Mouse (Mus musculus) urinary bladder, adult 2 months (tissue): ENCODE results near the gene Tmem176a. TPM values are rescaled to one million over a fixed set of nuclear protein-coding genes. Genes with fewer than 3 reads are reported as not detected.

Experiments used
- DNase-seq: peaks from one replicate; pipeline ENCODE4 v3.0.0; 2022; ENCODE audit warnings: low spot score
- polyA plus RNA-seq: library from polyadenylated mRNA; depleted of rRNA; stranded (reverse); fragments of >200 nt; gene quantifications from 2 replicates; pipeline ENCODE4 v1.2.3, GENCODE M21; 2012; rRNA removed

Tmem176a gene
- polyA plus RNA-seq, 1 experiment, result 133 TPM

GRCm38 (mm10) chr6:48894203-48894602, 53.5 kb downstream of the Tmem176a start:
- DNase-seq, result no peak

- DNase-seq, result no peak
These were observed 54.5 kb downstream of the Tmem176a start for GRCm38 (mm10) chr6:48894938-48895818.

- DNase-seq, result no peak
These were observed 55.2 kb downstream of the Tmem176a start for GRCm38 (mm10) chr6:48895941-48896340.

Other genes starting within 250 kb of the Tmem176a start
- gene Repin1, start 247.0 kb upstream of the Tmem176a start, polyA plus RNA-seq, result 45.0 and 45.4 TPM in 2 replicates
- not detected in 2 replicates for gene Gm44965, start 247.0 kb upstream of the Tmem176a start, polyA plus RNA-seq
- gene Zfp775, start 238.9 kb upstream of the Tmem176a start, polyA plus RNA-seq, result 4.6 and 7.7 TPM in 2 replicates
- gene AI854703, start 214.2 kb upstream of the Tmem176a start, polyA plus RNA-seq, result 5.7 and 6.2 TPM in 2 replicates
- 6.2 and 8.1 TPM in 2 replicates for gene Gimap8, start 193.7 kb upstream of the Tmem176a start, polyA plus RNA-seq
- gene Gimap9, start 164.8 kb upstream of the Tmem176a start, polyA plus RNA-seq, result 5.6 and 6.9 TPM in 2 replicates
- 19.0 and 19.1 TPM in 2 replicates for gene Gimap4, start 156.4 kb upstream of the Tmem176a start, polyA plus RNA-seq
- gene Gimap6, start 132.7 kb upstream of the Tmem176a start, polyA plus RNA-seq, result 22.4 and 25.3 TPM in 2 replicates
- 1.3 and 1.8 TPM in 2 replicates for gene Gm28053, start 122.3 kb upstream of the Tmem176a start, polyA plus RNA-seq
- 0.65 and 1.0 TPM in 2 replicates for gene Gimap7, start 122.3 kb upstream of the Tmem176a start, polyA plus RNA-seq
- 3.0 and 5.5 TPM in 2 replicates for gene Gimap1, start 101.9 kb upstream of the Tmem176a start, polyA plus RNA-seq
- gene Gimap5, start 94.7 kb upstream of the Tmem176a start, polyA plus RNA-seq, result 6.1 and 7.7 TPM in 2 replicates
- 5.4 and 7.9 TPM in 2 replicates for gene Gimap3, start 70.1 kb upstream of the Tmem176a start, polyA plus RNA-seq
- 391 and 400 TPM in 2 replicates for gene Tmem176b, start 577 bp downstream of the Tmem176a start, polyA plus RNA-seq
- 0.08 and 0.18 TPM in 2 replicates for gene Aoc1, start 32.0 kb downstream of the Tmem176a start, polyA plus RNA-seq
- gene 1600015I10Rik, start 89.0 kb downstream of the Tmem176a start, polyA plus RNA-seq, result not detected in 2 replicates
- gene Doxl2, start 134.0 kb downstream of the Tmem176a start, polyA plus RNA-seq, result not detected in 2 replicates
- not detected in 2 replicates for gene Svs1, start 145.9 kb downstream of the Tmem176a start, polyA plus RNA-seq
- gene Gpnmb, start 195.6 kb downstream of the Tmem176a start, polyA plus RNA-seq, result 66.4 and 92.8 TPM in 2 replicates
- 29.2 and 31.8 TPM in 2 replicates for gene Malsu1, start 232.9 kb downstream of the Tmem176a start, polyA plus RNA-seq